Mouse (Mus musculus) midbrain, embryonic 13.5 days (tissue): Measurements from ENCODE around the gene Tbl1x. TPM values are rescaled to one million over a fixed set of nuclear protein-coding genes. Genes with fewer than 3 reads are reported as not detected.

Experiments used
- ATAC-seq: fragments of 200-750 bp; cut with Nextera tagmentation; 2 replicates; pipeline ENCODE4 v1.8.0; 2017; ENCODE audit warnings: mild to moderate bottlenecking, moderate TSS enrichment, moderate library complexity
- H3K27ac ChIP-seq: fragments of 300-500 bp; sonication (generic); 2 replicates; pipeline ENCODE4 v1.5.1; 2015; ENCODE audit warnings: inconsistent platforms, mild to moderate bottlenecking, moderate library complexity
- H3K27me3 ChIP-seq: fragments of 300-500 bp; sonication (generic); 2 replicates; pipeline ENCODE4 v1.6.1; 2015; ENCODE audit warnings: mild to moderate bottlenecking, inconsistent platforms
- H3K36me3 ChIP-seq: fragments of 300-500 bp; sonication (generic); 2 replicates; pipeline ENCODE4 v1.6.1; 2015; ENCODE audit warnings: mild to moderate bottlenecking, inconsistent platforms
- H3K4me1 ChIP-seq: fragments of 300-500 bp; sonication (generic); replicated peaks from 2 replicates; pipeline ENCODE4 v1.6.1; 2015; ENCODE audit warnings: inconsistent platforms
- H3K4me2 ChIP-seq: fragments of 300-500 bp; sonication (generic); replicated peaks from 2 replicates; pipeline ENCODE4 v1.6.1; 2015; ENCODE audit warnings: moderate library complexity, mild to moderate bottlenecking, inconsistent platforms
- H3K4me3 ChIP-seq: fragments of 300-500 bp; sonication (generic); replicated peaks from 2 replicates; pipeline ENCODE4 v1.5.1; 2015; ENCODE audit warnings: mild to moderate bottlenecking, inconsistent platforms
- H3K9ac ChIP-seq: fragments of 300-500 bp; sonication (generic); replicated peaks from 2 replicates; pipeline ENCODE4 v1.6.1; 2015; ENCODE audit warnings: mild to moderate bottlenecking, inconsistent platforms
- H3K9me3 ChIP-seq: fragments of 300-500 bp; sonication (generic); 2 replicates; pipeline ENCODE4 v1.6.1; 2016; ENCODE audit warnings: mild to moderate bottlenecking, inconsistent platforms
- WGBS: fragments of 180-500 bp; shearing (Covaris S2); methylation state at CpG from one replicate; pipeline ENCODE4 v1.1.7; 2015; 5-methylcytosine and 5-hydroxymethylcytosine counted together
- polyA plus RNA-seq: library from polyadenylated mRNA; unstranded; fragments of >200 nt; fragmentation: Nextera tagmentation; extraction: Ambion mirVana; gene quantifications from 2 replicates; pipeline ENCODE4 v1.2.1, GENCODE M21; 2015

Gene Tbl1x
- polyA plus RNA-seq, 1 experiment from 2014 or later = 46.9 TPM

- ATAC-seq = no peak
- no peak overlapping the region for H3K4me3 ChIP-seq
- no peaks in the 10 kb centered on the region for H3K36me3 ChIP-seq
- H3K27ac ChIP-seq = no peak overlapping the region
- H3K9me3 ChIP-seq = peaks cover 3% of the 10 kb centered on the region; the same call in 1 of the 2 replicates
- no peak overlapping the region for H3K9ac ChIP-seq
- no peaks in the 10 kb centered on the region for H3K27me3 ChIP-seq
- H3K4me2 ChIP-seq = no peak overlapping the region
- 65% methylated on average over 3 of the region's 3 CpGs for WGBS
- no peaks in the 10 kb centered on the region for H3K4me1 ChIP-seq
Observed at GRCm38 (mm10) chrX:77669779-77670550, 159.2 kb downstream of the Tbl1x start.
